Mouse (Mus musculus) kidney, postnatal 25 days (tissue): ENCODE data around the gene Plxnb1.
"Not testable (repeated sequence)": the region's sequence is repeated elsewhere in the genome, so short reads cannot be mapped to it uniquely, and the experiment has no call there.

Experiments
- DNase-seq, 2 experiments: peaks; one replicate each; pipeline ENCODE4 v3.0.0; 2021; ENCODE audit warnings: mixed read lengths in 2 of 2

Gene Plxnb1

DNA sequence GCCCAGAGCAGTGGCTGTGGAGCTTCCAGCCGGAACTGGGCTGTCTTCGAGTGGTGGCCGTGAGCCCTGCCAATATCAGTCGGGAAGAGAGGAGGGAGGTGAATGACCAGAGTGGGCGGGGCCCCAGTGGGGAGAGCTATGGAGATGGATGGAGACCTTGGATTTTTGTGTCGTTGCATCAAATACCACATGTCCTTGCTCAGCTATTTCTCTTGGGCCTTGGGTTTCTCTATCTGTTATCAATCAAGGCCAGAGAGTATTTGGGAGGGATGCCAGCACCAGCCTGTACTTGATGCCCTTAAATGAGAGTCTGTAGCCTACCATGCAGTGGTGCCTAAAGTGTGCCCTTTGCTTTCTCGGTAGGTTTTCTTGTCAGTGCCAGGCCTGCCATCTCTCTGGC, 8.1 kb downstream of the Plxnb1 start:
- no peak for DNase-seq

DNA sequence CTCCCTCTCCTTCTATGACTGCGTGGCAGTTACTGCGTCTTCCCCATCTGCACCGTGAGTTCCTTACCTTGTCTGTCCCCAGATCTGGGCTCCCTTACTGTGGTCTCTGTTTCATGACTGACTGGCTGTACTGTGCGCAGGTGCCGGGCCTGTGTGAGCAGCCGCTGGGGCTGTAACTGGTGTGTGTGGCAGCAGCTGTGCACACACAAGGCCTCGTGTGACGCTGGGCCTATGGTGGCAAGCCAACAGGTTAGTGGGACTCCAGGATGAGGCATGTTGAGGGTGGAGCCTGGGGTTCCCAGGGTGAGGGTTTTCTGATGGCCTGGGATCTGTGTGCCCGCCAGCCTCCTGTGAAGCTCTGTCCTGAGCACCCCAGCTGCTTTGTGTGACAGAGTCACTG, 8.9 kb downstream of the Plxnb1 start:
- DNase-seq, result no peak

DNA sequence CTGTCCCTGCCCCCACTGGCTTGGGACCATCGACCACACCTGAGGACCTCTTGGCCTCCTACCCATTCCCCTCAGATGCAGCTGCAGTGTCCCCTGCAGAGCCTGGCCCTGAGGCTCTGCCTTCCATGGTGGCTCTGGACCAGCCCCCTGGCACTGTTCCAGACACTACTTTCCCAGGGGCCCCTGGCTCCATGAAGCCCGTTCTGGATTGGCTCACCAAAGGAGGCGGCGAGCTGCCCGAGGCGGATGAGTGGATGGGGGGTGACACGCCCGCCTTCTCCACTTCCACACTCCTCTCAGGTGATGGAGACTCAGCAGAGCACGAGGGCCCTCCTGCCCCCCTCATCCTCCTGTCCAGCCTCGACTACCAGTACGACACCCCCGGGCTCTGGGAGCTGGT, 9.8 kb downstream of the Plxnb1 start:
- DNase-seq, result peak; percentile 45 to 70

DNA sequence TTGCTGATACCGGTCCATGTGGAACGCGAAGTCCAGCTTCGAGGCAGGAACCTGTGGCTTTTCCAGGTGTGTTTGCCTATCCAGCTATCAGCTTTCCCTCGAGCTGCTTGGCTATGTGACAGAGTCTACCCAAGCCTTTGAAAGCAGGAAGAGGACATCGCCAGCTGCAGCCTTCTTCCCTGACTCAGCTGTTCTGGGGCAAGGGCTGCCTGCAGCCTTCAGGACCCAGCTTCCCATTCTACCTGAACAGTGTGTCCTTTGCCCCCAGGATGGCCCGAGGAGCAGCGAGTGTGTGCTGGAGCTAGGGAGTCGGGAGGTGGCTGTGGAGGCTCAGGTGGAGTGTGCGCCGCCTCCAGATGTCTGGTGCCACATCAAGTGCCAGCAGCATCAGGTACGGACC, 10.5 kb downstream of the Plxnb1 start:
- no peak for DNase-seq

DNA sequence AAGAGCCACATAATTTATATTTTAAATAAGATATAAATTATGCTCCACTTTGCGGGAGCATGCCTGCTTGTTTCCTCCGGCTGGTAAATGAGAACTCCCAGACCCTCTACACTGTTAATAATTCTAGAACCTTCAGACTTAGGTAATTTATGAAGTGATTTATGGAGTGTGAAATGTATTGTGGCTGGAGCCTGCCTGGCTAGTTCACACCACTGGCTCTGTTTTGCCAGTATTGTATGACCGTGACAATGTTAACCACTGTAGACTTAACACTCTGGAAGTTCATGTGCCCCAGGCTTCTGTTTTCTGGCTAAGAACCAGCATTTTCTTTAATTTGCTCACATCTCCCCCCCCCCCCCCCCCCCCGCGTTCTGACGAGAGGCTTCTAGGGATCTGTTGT, 12.2 kb downstream of the Plxnb1 start:
- no peak for DNase-seq

DNA sequence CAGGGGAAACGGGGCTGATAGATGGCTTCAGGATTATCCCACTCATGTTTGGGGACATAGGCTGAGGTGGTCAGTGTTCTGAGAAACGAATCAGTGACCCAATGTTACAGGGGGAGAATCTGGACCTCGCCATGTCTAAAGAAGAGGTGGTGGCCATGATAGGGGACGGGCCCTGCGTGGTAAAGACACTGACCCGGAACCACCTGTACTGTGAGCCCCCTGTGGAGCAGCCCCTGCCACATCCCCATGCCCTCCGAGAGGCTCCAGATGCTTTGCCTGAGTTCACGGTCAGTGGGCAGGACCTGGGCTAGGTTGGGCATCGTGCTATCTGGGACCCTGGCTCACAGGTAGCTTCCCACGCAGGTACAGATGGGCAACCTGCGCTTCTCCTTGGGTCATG, 15.1 kb downstream of the Plxnb1 start:
- DNase-seq, result peak in 1 of 2 experiments; percentile 24

DNA sequence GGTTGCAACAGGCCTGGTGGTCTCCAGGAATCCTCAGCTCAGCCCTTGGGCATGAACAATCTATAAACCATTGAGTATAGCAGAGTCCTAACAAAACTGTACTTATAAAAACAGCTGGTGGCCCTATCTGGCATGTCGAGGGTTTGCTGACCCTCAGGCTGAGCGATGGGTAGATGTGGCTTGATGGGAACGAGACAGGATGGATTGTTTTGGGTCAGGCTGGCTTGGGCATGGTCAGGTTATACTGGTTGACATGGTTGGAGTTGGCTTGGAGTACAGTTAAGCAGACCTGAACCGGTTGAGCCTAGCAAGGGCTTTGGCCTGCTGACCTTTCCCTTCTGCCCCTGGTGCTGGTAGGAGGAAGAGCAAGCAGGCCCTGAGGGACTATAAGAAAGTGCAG, 15.9 kb downstream of the Plxnb1 start:
- no peak for DNase-seq

DNA sequence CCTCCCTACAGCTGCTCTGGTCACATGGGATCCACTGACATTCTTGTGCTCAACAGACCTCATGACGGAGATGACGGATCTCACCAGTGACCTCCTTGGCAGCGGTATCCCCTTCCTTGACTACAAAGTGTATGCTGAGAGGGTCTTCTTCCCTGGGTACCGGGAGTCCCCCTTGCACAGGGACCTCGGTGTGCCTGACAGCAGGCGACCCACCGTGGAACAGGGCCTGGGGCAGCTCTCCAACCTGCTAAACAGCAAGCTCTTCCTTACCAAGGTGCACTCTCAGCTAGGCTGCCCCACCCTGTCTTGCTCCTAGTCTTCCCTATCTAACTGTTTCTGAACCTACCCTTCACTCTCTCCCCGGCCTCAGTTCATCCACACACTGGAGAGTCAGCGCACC, 16.4 kb downstream of the Plxnb1 start:
- peak in 1 of 2 experiments; percentile 25 for DNase-seq

DNA sequence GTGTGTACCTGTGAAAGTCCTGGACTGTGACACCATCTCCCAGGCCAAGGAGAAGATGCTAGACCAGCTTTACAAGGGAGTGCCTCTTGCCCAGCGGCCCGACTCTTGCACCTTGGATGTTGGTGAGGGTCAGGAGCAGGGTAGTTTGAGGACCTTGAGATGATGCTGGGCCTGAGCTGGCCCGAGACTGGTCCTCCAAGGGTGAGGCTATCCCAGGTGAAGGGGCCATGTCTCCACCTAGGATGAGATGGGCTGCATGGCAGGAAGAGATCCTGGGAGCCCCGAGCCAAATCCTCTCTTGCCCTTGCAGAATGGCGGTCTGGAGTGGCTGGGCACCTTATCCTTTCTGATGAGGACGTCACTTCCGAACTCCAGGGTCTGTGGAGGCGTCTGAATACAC, 18.1 kb downstream of the Plxnb1 start:
- DNase-seq, result peak; percentile 1 to 27

DNA sequence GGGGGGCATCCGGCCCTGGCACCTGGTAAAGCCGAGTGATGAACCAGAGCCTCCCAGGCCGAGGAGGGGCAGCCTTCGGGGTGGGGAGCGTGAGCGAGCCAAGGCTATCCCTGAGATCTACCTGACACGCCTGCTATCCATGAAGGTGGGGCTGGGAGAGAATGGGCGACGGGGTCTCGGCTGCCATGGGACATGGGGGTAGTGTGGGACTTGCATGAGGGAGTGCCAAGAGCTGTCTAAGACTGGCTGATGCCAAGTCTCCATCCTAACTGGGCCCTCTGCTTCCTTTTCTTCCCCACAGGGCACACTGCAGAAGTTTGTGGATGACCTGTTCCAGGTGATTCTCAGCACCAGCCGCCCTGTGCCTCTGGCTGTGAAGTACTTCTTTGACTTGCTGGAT, 19.1 kb downstream of the Plxnb1 start:
- no peak for DNase-seq

DNA sequence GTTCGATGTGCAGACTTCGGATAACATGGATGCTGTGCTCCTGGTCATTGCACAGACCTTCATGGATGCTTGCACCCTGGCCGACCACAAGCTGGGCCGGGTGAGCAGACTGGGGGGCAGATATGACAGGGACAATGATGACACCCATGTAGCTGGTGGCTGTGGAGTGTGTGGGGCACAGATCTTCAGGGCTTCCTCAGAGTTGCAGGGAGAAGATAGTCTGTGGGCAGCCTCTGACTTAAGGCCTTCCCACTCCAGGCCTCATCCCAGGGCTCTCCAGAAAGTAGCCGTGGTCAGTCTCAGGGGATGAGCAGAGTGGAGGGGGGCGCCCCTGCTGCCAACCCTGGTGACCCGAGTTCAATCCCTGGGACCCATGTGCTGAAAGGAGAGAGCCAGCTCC, 19.7 kb downstream of the Plxnb1 start:
- no peak for DNase-seq

DNA sequence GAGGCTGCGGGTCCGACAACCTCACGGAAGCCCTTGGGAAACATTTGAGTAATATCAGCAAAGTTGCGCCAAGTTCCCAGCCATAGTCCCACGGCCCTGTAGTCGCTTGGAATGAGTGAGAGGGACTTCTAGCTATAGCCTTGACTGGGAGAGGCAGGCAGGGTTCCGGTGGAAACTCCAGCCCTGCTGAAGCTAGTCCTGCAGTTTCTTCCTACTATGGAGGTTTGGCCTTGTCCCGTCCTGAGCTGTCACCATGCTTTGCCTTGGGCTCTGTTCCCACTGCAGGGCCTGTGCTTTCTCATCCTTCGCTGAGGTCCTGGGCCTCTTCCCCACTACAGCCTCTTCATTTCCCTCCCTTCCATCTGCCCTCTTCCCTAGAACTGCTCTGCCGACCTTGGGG, 21.0 kb downstream of the Plxnb1 start:
- DNase-seq, result no peak

DNA sequence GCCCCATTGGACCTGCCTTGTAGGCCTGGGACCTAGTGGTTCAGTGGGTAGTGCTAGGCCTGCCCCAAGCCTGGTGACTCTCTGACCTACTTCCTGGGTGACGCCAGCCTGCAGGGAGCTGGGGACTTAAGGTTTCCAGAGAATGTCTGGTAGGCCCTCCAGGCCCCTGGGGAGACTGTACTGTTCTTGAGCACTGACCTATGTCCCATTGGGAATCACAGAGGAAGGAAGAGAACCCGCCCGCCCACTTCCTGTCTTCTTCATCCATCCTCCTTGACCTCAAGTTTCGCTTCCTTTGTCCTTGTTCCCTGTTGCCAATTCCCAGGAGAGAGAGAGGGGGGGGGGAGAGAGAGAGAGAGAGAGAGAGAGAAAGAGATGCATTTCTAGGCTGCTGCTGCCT, 22.9 kb downstream of the Plxnb1 start:
- peak; percentile 49 to 73 for DNase-seq

DNA sequence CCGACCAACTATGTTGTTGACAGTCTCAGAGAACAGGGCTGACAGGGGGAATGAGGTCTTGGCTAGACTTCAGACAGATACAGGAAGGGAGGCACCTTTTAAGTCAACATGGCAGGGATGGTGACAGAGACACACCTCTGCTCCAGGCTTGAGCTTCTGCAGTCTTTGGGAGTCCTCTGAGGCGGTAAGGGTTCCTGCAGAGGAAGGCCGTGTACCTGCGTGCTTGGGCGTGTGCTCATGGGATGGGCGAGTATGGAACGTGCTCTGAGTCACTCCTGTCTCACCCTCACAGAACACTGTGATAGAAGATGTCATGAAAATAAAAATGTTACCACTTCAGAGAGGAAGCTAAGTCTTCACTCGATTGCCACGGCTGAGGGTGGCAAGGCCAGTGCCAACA, 24.4 kb downstream of the Plxnb1 start:
- DNase-seq, result no peak

DNA sequence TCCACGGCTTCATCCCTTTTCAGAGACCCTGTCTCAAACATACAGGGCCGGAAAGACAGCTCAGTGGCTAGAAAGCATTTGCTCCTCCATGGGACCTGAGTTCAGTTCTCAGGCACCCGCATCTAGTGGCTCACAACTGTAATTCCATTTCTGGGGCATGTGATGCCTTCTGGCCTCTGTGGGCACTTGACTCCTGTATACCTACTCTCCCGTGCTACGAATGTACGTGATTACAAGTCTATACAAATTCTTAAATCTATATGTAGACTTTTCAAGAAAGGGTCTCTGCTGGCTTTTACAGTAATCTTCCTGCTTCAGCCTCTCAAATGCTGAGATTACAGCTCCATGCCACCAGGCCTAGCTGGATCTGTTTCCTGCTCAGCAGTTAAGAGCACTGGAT, 25.8 kb downstream of the Plxnb1 start:
- no peak for DNase-seq

DNA sequence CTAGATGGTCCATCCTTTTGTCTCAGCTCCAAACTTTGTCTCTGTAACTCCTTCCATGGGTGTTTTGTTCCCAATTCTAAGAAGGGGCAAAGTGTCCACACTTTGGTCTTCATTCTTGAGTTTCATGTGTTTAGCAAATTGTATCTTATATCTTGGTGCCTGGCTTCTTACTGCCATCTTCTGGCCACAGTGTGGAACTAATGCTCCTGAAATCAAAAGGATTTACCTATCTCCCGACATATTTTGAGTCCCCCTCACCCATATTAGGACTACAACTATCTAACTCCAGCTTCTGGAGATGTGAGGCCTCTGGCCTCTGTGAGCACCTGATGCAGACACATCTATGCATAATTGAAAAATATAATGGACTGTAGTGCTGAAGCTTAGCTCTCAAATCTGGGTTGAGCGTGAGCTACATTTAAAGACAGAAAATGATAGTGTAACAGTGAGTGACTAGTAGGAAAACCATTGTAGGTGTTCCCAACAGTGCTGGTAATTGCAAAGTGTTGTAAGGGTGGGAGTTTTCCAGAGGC, 27.4 kb downstream of the Plxnb1 start:
- peak in 1 of 2 experiments; percentile 52 for DNase-seq

DNA sequence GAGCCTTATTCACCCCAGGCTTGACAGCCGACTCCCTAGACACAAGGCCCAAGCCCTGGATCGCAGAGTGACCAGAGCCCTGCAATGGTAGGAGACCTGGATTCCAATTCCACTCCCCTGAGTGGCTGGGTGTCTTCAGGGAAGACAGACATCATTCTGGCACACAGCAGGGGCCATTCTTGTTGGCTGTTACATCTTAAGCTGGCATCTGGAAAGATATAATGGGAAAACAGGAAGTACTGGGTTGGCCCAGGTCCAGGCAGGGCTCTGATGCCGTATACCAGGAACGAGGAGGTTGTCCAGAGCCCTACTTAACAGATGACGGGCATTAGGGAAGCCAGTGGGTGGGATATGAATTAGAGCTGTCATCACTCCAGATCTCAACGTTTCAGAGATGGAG, 28.1 kb downstream of the Plxnb1 start:
- no peak for DNase-seq

DNA sequence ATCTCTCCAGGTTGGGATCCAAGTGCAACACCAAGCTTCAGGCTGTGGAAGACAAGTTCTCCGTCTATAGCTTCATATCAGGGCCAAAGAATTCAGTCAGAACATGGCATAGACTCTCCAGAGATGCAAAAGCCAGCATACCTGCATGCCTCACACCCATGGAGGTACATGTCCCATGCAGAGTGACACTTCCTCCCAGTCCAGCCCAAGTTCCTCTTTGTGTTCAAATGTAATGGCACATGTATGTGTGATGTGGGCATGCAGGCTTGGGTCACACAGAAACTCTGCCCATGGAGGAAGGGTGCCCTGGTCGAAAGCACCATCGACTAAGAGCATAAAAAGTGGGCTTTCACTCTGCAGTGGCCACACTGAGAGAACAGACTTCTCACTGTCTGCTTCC, 29.0 kb downstream of the Plxnb1 start:
- DNase-seq, result no peak

DNA sequence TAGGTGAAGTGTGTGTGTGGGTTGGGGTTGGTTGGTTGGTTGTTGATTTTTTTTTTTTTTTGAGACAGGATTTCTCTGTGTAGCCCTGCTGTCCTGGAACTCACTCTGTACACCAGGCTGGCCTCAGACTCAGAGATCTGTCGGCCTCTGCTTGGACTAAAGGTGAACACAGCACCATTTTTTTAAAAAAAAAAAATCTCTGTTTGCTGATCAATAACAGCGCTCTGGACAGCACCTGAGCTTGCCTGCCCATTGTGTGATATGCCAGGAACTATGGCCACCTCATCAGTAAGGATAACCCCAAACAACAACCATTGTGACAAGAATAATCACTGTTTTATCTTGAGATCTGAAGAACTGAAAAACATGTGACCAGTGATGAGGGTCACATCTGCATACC, 29.9 kb downstream of the Plxnb1 start:
- no peak for DNase-seq

DNA sequence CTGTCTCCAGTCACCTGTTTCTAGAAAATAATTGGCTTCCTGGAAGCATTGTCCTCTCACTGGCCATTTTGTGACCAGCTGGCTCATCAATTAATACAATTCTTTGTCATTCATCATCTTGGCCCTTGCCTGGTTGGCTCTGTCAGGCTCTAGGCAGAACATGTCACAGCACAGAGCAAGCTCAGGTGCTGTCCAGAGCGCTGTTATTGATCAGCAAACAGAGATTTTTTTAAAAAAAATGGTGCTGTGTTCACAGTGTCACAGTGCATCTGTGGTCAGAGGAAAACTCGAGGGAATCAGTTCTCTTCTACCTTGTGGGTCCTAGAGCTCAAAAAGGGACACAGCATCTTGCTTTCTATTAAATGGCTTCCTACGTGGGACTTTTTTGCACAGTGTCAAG, 30.3 kb downstream of the Plxnb1 start:
- no peak for DNase-seq

DNA sequence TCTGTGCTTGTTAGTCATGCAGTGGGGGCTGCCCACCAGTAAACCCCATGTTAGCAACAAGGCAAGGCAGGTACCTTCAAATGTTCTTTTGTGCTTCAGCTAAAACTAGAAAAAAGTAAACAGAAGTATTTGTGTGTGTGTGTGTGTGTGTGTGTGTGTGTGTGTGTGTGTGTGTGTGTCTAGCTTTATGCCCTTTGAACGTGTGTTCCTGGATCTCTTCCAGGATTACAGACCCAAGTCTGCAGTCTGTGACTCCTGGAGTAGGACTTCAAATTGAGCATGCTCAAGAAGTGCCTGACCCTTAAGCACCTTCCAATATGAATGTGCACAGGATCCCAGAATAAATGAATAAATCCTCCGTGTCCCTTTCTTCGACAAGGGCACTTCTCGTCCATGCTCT, 31.9 kb downstream of the Plxnb1 start:
- peak in 1 of 2 experiments; percentile 21 for DNase-seq

DNA sequence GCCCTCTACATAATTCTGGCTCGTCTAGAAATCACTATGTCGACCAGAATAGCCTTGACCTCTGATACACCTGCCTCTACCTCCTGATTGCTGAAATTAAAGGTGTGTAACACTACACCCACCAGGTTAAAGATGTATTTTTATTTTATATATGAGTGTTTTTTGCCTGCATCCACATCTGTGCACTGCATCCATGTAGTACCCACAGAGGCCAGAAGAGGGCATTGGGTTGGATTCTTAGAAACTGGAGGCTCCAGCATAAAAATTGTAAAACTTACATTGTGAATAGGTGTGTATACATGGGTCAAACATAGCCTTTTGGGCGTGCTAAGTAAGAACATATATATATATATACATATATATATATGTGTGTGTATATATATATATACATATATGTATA, 33.0 kb downstream of the Plxnb1 start:
- peak in 1 of 2 experiments; percentile 75 for DNase-seq

DNA sequence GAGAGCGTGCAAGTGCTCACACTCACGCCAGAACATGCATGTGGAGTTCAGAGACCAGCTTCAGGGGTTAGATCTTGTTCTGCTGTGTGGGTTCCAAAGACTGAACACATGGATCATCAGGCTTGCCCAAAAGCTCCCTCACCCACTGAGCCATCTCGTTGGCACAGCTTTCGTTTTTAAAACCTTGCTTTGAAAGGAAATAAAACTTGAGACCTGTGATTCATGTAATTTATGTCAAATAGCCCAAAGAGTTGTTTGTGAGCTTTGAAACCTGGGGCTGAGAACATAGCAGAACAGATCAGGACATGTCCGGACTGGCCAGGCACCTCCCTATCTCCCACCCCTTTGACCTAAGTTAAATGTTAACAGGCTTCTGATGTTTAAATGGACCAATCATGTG, 34.9 kb downstream of the Plxnb1 start:
- no peak for DNase-seq

DNA sequence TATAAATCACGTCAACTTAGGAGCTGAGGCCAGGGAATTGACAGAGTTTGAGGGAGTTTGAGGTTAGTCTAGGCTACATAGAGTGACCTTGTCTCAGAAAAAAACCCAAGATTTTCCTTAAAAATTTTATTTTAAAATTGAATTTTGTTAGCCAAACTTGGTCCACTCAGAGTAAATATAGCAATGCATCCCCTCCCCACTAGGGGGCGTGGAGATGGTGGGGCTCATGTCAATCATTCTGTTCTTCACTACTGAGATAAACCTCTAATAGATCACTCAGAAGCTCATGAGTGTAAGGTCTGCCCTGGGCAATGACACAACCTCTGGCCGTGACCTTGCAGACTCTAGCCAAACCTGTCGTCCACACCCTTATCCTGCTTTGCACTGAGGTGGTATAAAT, 45.2 kb downstream of the Plxnb1 start:
- not testable (repeated sequence) for DNase-seq

DNA sequence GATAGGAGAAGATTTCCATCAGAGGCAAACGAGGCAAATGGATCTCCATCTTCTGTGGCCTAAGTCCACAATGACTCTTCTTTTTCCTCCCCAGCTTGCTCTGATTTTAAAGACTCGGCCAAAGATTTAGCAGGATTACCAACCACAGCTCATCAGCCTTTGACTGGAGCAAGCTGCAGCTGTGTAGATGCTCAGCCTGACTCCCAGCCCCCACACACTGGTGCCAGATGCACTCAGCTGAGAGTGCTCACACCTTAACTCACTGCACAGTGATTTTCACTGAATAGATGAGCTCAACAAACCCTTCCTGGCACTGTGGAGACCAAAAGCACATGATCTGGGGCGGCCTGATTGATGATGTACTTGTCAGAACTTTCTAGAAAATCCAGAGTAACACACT, 66.8 kb downstream of the Plxnb1 start, which contains the start of gene Fbxw21:
Gene Fbxw21 (minus strand): TSS at position 101 of the 400 bp plus-strand sequence.
- no peak for DNase-seq

DNA sequence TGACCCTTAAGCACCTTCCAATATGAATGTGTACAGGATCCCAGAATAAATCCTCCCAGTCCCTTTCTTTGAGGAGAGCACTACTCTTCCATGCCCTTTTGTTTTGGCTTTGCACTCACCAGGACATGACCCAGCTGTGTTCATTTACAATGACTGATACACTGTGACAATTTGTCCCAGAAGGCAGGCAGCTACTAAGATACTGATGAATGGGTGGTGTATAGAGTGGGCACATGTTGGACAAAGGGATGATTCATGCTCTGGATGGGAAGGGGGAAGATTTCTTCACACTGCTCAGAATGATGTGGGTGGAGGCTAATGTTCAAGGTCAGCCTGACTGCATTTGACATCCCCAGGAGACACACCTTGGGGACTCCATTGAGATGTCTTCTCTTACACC, 72.1 kb downstream of the Plxnb1 start:
- DNase-seq, result no peak
